Mouse (Mus musculus) embryonic facial prominence, embryonic 11.5 days (tissue): ENCODE results near the gene Slc9a8. TPM values are rescaled to one million over a fixed set of nuclear protein-coding genes. Genes with fewer than 3 reads are reported as not detected.

Source experiments
- ATAC-seq: fragments of 200-750 bp; cut with Nextera tagmentation; replicated peaks from 2 replicates; pipeline ENCODE4 v1.8.0; 2017; ENCODE audit warnings: low read depth; ENCODE audit not compliant: insufficient number of reproducible peaks, low FRiP score, low TSS enrichment
- DNase-seq: peaks from one replicate; pipeline ENCODE4 v3.0.0-alpha.2; 2015; ENCODE audit warnings: low spot score
- H3K27ac ChIP-seq: fragments of 300-500 bp; sonication (generic); replicated peaks from 2 replicates; pipeline ENCODE4 v1.5.1; 2014; ENCODE audit warnings: mild to moderate bottlenecking, low read depth, low read length, control low read depth
- H3K27me3 ChIP-seq: fragments of 300-500 bp; sonication (generic); 2 replicates; pipeline ENCODE4 v1.6.1; 2014; ENCODE audit warnings: mild to moderate bottlenecking, low read length, moderate library complexity, mixed read lengths; ENCODE audit not compliant: control insufficient read depth, insufficient read depth
- H3K36me3 ChIP-seq: fragments of 300-500 bp; sonication (generic); replicated peaks from 2 replicates; pipeline ENCODE4 v1.6.1; 2014; ENCODE audit warnings: low read depth, mild to moderate bottlenecking, low read length, moderate library complexity, mixed read lengths; ENCODE audit not compliant: control insufficient read depth, insufficient read depth
- H3K4me1 ChIP-seq: fragments of 300-500 bp; sonication (generic); 2 replicates; pipeline ENCODE4 v1.6.1; 2014; ENCODE audit warnings: low read length, mixed read lengths; ENCODE audit not compliant: control insufficient read depth, insufficient read depth
- H3K4me2 ChIP-seq: fragments of 300-500 bp; sonication (generic); 2 replicates; pipeline ENCODE4 v1.6.1; 2014; ENCODE audit warnings: low read depth, mild to moderate bottlenecking, control low read depth, low read length, moderate library complexity
- H3K4me3 ChIP-seq: fragments of 300-500 bp; sonication (generic); 2 replicates; pipeline ENCODE4 v1.5.1; 2014; ENCODE audit warnings: low read depth, low read length, control low read depth
- H3K9ac ChIP-seq: fragments of 300-500 bp; sonication (generic); replicated peaks from 2 replicates; pipeline ENCODE4 v1.6.1; 2014; ENCODE audit warnings: mild to moderate bottlenecking, control low read depth, low read length
- H3K9me3 ChIP-seq: fragments of 300-500 bp; sonication (generic); replicated peaks from 2 replicates; pipeline ENCODE4 v1.6.1; 2016; ENCODE audit warnings: mild to moderate bottlenecking, low read length, inconsistent platforms, mixed read lengths; ENCODE audit not compliant: control insufficient read depth
- WGBS: fragments of 180-500 bp; shearing (Covaris S2); extraction: QIAGEN DNeasy Blood & Tissue Kit; methylation state at CpG from one replicate; pipeline ENCODE4 v1.1.7; 2014; 5-methylcytosine and 5-hydroxymethylcytosine counted together
- polyA plus RNA-seq: library from polyadenylated mRNA; unstranded; fragments of >200 nt; fragmentation: Nextera tagmentation; extraction: Ambion mirVana; gene quantifications from 2 replicates; pipeline ENCODE4 v1.2.1, GENCODE M21; 2014

Slc9a8 gene
- polyA plus RNA-seq, 1 experiment from 2014 or later: 13.5 TPM

DNA sequence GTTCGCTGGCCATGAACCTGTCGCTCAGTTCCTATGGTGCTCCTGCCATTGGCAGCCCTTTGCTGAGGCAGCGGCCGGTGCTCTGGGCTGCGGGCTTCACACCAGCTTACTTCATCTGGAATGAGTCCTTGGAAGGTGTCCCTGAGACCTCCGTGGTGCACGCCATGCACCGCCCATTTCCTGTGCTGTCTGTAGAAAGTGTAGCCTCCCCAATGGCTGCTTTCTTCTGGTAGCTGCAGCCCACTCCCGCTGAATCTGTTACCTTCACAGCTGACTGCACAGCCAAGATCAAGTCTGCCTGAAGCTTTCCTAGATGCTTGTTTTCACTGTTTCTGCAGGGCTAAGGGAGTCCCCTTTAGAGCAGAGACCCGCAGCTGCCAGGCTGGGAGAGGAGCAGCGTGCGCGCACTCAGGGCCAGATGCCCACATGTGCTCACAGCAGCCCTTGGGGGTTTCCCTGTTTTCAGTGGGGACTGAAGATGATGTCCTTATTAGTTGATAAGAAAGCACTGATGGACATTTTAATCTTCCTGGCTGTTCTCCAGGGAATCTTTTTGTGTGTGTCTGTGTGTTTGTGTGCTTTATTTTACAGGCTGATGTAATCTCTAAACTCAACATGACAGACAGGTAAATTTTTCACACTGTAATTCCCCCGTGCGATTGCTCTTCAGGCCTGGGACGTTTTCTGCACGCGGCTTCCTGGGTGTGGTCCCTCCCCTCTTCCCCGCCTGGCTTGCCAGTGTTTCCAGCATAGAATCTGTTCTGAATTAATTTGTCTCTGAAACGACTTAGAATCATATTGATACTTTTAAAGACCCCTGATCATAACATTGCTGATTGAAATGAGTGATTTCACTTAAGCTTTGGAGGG, 24.6 kb downstream of the Slc9a8 start:
- no peak for DNase-seq
- 80% methylated on average over 20 of the region's 20 CpGs for WGBS
- peaks cover 5% of the 10 kb centered on the region for H3K36me3 ChIP-seq
- no peak overlapping the region for H3K9ac ChIP-seq
- no peak overlapping the region for H3K4me3 ChIP-seq
- H3K4me1 ChIP-seq: no peaks in the 10 kb centered on the region
- H3K27ac ChIP-seq: no peak overlapping the region
- H3K27me3 ChIP-seq: no peaks in the 10 kb centered on the region
- ATAC-seq: no peak
- no peak overlapping the region for H3K4me2 ChIP-seq
- no peaks in the 10 kb centered on the region for H3K9me3 ChIP-seq

DNA sequence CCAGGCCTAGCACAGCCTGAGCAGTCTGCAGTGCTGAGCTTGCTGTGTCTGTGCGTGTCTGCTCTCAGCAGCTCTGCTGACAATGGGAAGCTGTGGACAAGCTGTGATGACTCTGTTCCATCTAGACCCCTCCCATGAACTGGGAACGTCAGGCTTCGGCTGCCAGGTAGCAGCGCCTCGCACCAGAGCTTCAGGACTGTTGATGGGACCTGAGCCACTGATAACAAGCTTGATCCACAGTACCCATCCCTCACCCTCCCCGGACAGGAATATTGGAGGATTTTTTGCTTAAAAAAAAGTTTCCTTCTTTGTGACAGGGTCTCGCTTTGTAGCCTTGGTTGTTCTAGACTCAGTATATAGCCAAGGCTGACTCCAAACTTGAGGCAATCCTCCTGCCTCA, 25.7 kb downstream of the Slc9a8 start:
- no peaks in the 10 kb centered on the region for H3K4me1 ChIP-seq
- no peaks in the 10 kb centered on the region for H3K27me3 ChIP-seq
- 93% methylated on average over 7 of the region's 7 CpGs for WGBS
- H3K27ac ChIP-seq: no peak overlapping the region
- H3K36me3 ChIP-seq: peaks cover 5% of the 10 kb centered on the region
- DNase-seq (no peak), ATAC-seq (no peak)
- no peak overlapping the region for H3K4me3 ChIP-seq
- no peak overlapping the region for H3K4me2 ChIP-seq
- H3K9me3 ChIP-seq: no peaks in the 10 kb centered on the region
- H3K9ac ChIP-seq: no peak overlapping the region

DNA sequence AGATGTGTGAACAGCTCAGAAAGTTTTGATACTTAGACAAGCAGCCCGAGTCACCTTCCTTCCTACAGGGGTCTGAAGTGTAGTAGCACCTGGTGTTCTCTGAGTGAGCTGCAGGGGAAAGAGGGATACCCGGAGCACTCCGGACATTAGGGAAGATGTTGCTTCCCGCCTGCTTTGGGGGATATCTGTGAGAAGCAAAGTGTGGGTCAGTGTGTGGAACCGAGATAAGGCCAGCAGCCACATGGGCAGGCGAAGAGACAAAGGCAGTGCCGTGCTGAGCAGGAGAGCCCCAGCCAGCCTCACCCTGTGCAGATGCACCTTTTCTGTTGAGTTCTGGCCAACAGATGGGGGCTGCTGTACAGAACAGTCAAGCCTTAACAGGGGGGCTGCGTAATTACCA, 26.1 kb downstream of the Slc9a8 start:
- H3K27me3 ChIP-seq: no peaks in the 10 kb centered on the region
- no peak overlapping the region for H3K9ac ChIP-seq
- no peak overlapping the region for H3K4me2 ChIP-seq
- peaks cover 5% of the 10 kb centered on the region for H3K36me3 ChIP-seq
- H3K4me1 ChIP-seq: no peaks in the 10 kb centered on the region
- ATAC-seq (no peak; the same call in 1 of the 2 replicates), DNase-seq (no peak)
- no peak overlapping the region for H3K27ac ChIP-seq
- WGBS: 88% methylated on average over 8 of the region's 8 CpGs
- no peak overlapping the region for H3K4me3 ChIP-seq
- no peaks in the 10 kb centered on the region for H3K9me3 ChIP-seq

DNA sequence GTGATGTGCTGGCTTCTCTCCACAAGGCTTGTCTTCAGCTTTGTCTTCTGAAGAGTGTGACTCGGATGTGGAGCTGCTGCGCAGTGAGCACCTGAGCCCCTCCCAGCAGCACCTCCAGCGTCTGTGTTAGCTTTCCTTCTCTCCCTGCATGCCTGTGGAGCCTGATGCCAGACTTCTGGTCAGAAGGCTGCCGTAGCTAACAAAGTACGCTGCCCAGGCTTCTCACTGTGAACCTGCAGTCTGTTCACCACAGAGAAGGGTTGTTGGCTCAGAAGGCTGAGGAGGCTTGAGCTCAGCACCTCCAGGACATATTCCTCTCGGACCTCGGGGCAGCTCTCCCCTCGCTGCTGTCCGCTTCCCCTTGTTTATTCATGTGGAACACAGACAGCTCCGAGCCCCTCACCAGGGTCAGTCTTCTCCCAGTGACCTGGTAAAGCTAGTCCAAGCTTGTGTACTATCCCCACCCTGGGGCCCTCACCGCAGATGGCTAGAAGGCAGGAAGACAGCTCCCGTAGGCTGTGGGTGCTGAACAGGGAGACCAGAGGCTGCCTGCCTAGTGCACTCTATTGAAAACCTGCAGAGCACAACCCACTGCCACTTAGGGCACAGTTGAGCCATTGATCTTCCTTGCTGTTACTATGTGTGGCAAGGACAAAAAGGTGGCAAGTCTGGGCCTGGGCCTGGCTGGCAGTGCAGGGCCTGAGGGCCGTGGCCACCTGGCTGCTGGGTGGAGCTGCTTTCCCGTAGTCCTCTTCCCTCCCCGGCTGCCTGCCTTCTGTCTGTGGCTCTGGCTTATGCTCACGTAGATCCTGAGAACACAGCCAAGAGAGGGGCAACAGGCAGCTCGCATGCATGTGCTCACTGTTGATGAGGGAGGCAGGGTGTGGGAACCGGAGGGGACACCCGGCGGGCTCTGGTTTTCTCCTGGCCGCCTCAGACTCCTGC, 28.1 kb downstream of the Slc9a8 start:
- ATAC-seq: no peak
- no peak overlapping the region for H3K9ac ChIP-seq
- no peak overlapping the region for H3K4me2 ChIP-seq
- no peaks in the 10 kb centered on the region for H3K9me3 ChIP-seq
- no peak overlapping the region for H3K4me3 ChIP-seq
- H3K36me3 ChIP-seq: peaks cover 5% of the 10 kb centered on the region
- no peak for DNase-seq
- no peaks in the 10 kb centered on the region for H3K4me1 ChIP-seq
- no peaks in the 10 kb centered on the region for H3K27me3 ChIP-seq
- H3K27ac ChIP-seq: no peak overlapping the region
- WGBS: 90% methylated on average over 21 of the region's 21 CpGs

DNA sequence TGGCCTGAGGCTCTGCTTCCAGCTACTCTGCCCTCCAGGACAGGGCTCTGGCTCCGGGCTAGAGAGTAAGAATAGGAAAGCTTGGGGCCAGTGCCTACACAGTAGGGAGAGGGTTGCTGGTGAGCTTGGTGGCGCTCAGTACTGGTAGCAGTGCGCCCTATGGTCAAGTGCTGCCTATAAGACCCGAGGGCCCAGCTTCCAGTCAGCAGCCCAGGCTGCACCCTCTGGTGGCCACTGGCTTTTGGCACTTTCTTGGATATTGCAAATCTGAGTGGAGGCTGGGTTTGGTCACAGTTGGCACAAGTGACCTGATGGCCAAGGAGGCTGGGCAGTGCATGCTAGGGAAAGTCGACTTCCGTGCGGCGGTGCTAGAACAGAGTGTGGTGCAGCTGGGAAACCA, 29.1 kb downstream of the Slc9a8 start:
- ATAC-seq: no peak
- no peaks in the 10 kb centered on the region; the same call in 1 of the 2 replicates for H3K36me3 ChIP-seq
- 91% methylated on average over 8 of the region's 8 CpGs for WGBS

DNA sequence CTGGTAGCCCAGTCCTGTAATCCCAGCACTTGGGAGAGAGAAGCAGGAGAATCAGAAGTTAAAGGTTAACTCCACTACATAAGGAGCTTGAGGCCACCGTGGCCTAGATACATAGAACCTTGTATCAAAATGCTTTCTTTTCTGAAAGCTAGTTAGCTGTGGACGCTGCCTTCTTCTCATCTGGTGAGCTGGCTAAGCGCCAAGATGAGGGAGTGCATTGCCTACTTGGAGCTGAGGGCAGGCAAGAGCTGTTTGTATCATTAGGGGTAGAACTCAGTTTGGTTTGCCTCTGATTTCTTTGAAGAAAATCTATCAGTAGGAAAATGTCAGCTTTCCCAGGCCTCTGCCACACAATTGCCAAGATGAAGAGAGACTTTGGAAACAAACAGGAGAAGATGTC, 32.3 kb downstream of the Slc9a8 start:
- Histone ChIP-seq H3K27me3 (no peaks in the 10 kb centered on the region), H3K4me3 (no peak overlapping the region), H3K36me3 (no peaks in the 10 kb centered on the region), H3K4me2 (no peak overlapping the region), H3K9me3 (no peaks in the 10 kb centered on the region), H3K9ac (no peak overlapping the region), H3K27ac (no peak overlapping the region), H3K4me1 (no peaks in the 10 kb centered on the region)
- WGBS: 93% methylated on average over 3 of the region's 3 CpGs
- no peak for DNase-seq
- ATAC-seq: no peak

More for the DNA sequence above, 29.1 kb downstream of the Slc9a8 start:
- Histone ChIP-seq H3K4me3 (no peak overlapping the region), H3K9ac (no peak overlapping the region), H3K4me1 (no peaks in the 10 kb centered on the region), H3K9me3 (no peaks in the 10 kb centered on the region), H3K27me3 (no peaks in the 10 kb centered on the region), H3K27ac (no peak overlapping the region), H3K4me2 (no peak overlapping the region)
- no peak for DNase-seq

DNA sequence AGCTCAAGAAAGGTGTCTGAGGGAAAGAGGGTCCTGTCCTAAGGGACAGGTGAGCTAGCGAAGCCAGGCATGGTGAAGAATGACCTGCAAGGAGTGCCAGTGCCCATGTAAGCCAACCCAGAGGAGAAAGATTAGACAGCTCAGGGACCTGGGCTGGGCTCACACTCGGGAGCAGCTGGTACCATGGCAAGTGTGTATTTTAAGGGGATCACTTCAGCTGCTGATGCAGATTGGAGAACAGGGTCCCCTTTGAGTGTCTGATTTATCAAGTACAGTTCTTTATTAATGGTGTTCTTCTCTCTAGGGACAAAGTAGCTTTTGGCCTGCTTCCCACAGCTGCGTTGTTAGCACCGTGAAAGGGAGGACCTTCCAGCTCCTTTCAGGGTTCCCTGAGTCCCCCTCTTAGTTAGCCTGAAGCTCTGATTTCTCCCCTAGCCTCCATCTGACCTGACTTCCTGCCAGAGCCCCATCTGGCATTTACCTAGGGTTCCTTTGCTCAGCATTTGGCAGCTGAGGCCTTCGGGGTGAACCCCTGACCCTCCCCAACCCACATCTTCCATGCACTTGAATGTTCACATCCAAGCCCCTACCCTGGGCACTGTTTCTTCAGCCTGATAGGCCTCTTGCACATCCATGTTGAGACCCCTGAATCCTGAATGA, 35.0 kb downstream of the Slc9a8 start:
- no peaks in the 10 kb centered on the region for H3K9me3 ChIP-seq
- DNase-seq (no peak), ATAC-seq (no peak)
- no peak overlapping the region for H3K4me3 ChIP-seq
- 90% methylated on average over 5 of the region's 5 CpGs for WGBS
- H3K9ac ChIP-seq: no peak overlapping the region
- H3K36me3 ChIP-seq: no peaks in the 10 kb centered on the region
- H3K4me2 ChIP-seq: no peak overlapping the region
- no peaks in the 10 kb centered on the region for H3K4me1 ChIP-seq
- H3K27ac ChIP-seq: no peak overlapping the region
- H3K27me3 ChIP-seq: no peaks in the 10 kb centered on the region
